Mouse (Mus musculus) CH12.LX (cell line): ENCODE data around the gene Dda1. TPM values are rescaled to one million over a fixed set of nuclear protein-coding genes. Genes with fewer than 3 reads are reported as not detected.

Experiments
- DNase-seq: peaks from one replicate; pipeline ENCODE4 v3.0.0-alpha.2; 2013; ENCODE audit errors: extremely low read depth
- H3K27ac ChIP-seq: 2 replicates; pipeline ENCODE4 v1.5.1; 2012; ENCODE audit warnings: low read depth, mild to moderate bottlenecking, control low read depth, moderate library complexity; ENCODE audit not compliant: insufficient read depth
- H3K27me3 ChIP-seq: replicated peaks from 2 replicates; pipeline ENCODE3; 2012; ENCODE audit warnings: inconsistent platforms
- H3K36me3 ChIP-seq, 2 experiments: replicated peaks in 1 of 2; 2 replicates each; pipeline versions ENCODE3 to v1.6.1; 2012; ENCODE audit warnings: inconsistent platforms in 1 of 2, low read length in 1 of 2, mild to moderate bottlenecking in 1 of 2, mixed read lengths in 1 of 2, moderate library complexity in 1 of 2; ENCODE audit not compliant: control insufficient read depth in 1 of 2, insufficient read depth in 1 of 2
- H3K4me1 ChIP-seq, 2 experiments: 2 replicates each; pipeline ENCODE4 v1.6.1; 2012; ENCODE audit warnings: inconsistent platforms in 1 of 2, moderate library complexity in 1 of 2; ENCODE audit not compliant: insufficient read depth in 2 of 2, control insufficient read depth in 1 of 2
- H3K4me2 ChIP-seq: 2 replicates; pipeline ENCODE4 v1.6.1; 2012; ENCODE audit warnings: low read depth, mild to moderate bottlenecking, control low read depth; ENCODE audit not compliant: poor library complexity, insufficient read depth, severe bottlenecking
- H3K4me3 ChIP-seq, 3 experiments: fragments of 150-350 bp in 1 of 3; sonication (generic) in 1 of 3; replicated peaks in 1 of 3; 2 replicates each; pipeline versions ENCODE3 to v1.5.1; 2011 to 2012; ENCODE audit warnings: low read depth in 2 of 3, low read length in 2 of 3, mild to moderate bottlenecking in 2 of 3, moderate library complexity in 2 of 3, control low read depth in 1 of 3, improper control_type of control experiment in 1 of 3, inconsistent platforms in 1 of 3, mixed read lengths in 1 of 3; ENCODE audit not compliant: poor library complexity in 1 of 3
- H3K79me2 ChIP-seq: replicated peaks from 2 replicates; pipeline ENCODE4 v1.6.1; 2012; ENCODE audit warnings: mild to moderate bottlenecking, moderate library complexity; ENCODE audit not compliant: control insufficient read depth, poor library complexity, insufficient read depth, severe bottlenecking; ENCODE audit errors: extremely low read depth
- H3K9ac ChIP-seq: 2 replicates; pipeline ENCODE4 v1.6.1; 2012; ENCODE audit warnings: low read depth, mild to moderate bottlenecking, control low read depth, moderate library complexity; ENCODE audit not compliant: insufficient read depth
- H3K9me3 ChIP-seq: replicated peaks from 2 replicates; pipeline ENCODE3; 2012; ENCODE audit warnings: low read length, inconsistent platforms, mixed read lengths
- BHLHE40 ChIP-seq: IDR thresholded peaks from 2 replicates; pipeline ENCODE4 v1.6.1; 2011; ENCODE audit warnings: mild to moderate bottlenecking, low read depth, low read length, improper control_type of control experiment
- CHD1 ChIP-seq: IDR thresholded peaks from 2 replicates; pipeline ENCODE4 v1.6.1; 2012; ENCODE audit warnings: low read depth, low read length, improper control_type of control experiment, inconsistent platforms
- CHD2 ChIP-seq: IDR thresholded peaks from 2 replicates; pipeline ENCODE4 v1.6.1; 2011; ENCODE audit warnings: low read length, improper control_type of control experiment
- CTCF ChIP-seq, 2 experiments: IDR thresholded peaks in 1 of 2; conservative IDR thresholded peaks in 1 of 2; 2 replicates each; pipeline ENCODE4 v1.5.1; 2011 to 2012; ENCODE audit warnings: low read depth in 2 of 2, low read length in 2 of 2, improper control_type of control experiment in 1 of 2, inconsistent platforms in 1 of 2, mild to moderate bottlenecking in 1 of 2, moderate library complexity in 1 of 2
- E2F4 ChIP-seq: IDR thresholded peaks from 2 replicates; pipeline ENCODE4 v1.6.1; 2011; ENCODE audit warnings: low read depth, low read length, improper control_type of control experiment; ENCODE audit not compliant: insufficient replicate concordance
- EP300 ChIP-seq: IDR thresholded peaks from 2 replicates; pipeline ENCODE4 v1.6.1; 2011; ENCODE audit warnings: low read length, improper control_type of control experiment
- ETS1 ChIP-seq: conservative IDR thresholded peaks from 2 replicates; pipeline ENCODE4 v1.6.1; 2012; ENCODE audit warnings: low read depth, mild to moderate bottlenecking, inconsistent platforms, low read length, improper control_type of control experiment, moderate library complexity
- HCFC1 ChIP-seq: IDR thresholded peaks from 2 replicates; pipeline ENCODE4 v1.6.1; 2012; ENCODE audit warnings: low read depth, mild to moderate bottlenecking, inconsistent platforms, low read length, improper control_type of control experiment
- JUND ChIP-seq: conservative IDR thresholded peaks from 2 replicates; pipeline ENCODE4 v1.6.1; 2011; ENCODE audit warnings: low read depth, low read length, improper control_type of control experiment
- MAFK ChIP-seq: IDR thresholded peaks from 2 replicates; pipeline ENCODE4 v1.6.1; 2011; ENCODE audit warnings: low read length, improper control_type of control experiment; ENCODE audit not compliant: insufficient replicate concordance
- MAX ChIP-seq: IDR thresholded peaks from 2 replicates; pipeline ENCODE4 v1.6.1; 2011; ENCODE audit warnings: low read length, improper control_type of control experiment
- MAZ ChIP-seq: IDR thresholded peaks from 2 replicates; pipeline ENCODE4 v1.6.1; 2012; ENCODE audit warnings: low read depth, mild to moderate bottlenecking, inconsistent platforms, low read length, improper control_type of control experiment, moderate library complexity
- MEF2A ChIP-seq: IDR thresholded peaks from 2 replicates; pipeline ENCODE4 v1.6.1; 2014; ENCODE audit warnings: low read depth, mild to moderate bottlenecking, inconsistent platforms, low read length, improper control_type of control experiment, borderline replicate concordance
- NELFE ChIP-seq: IDR thresholded peaks from 2 replicates; pipeline ENCODE4 v1.6.1; 2011; ENCODE audit warnings: low read depth, low read length, improper control_type of control experiment
- POLR2AphosphoS2 ChIP-seq: IDR thresholded peaks from 2 replicates; pipeline ENCODE4 v1.6.1; 2011; ENCODE audit warnings: low read depth, low read length, improper control_type of control experiment
- SIN3A ChIP-seq: IDR thresholded peaks from 2 replicates; pipeline ENCODE4 v1.6.1; 2012; ENCODE audit warnings: low read length, improper control_type of control experiment, inconsistent platforms
- SMC3 ChIP-seq: IDR thresholded peaks from 2 replicates; pipeline ENCODE4 v1.6.1; 2011; ENCODE audit warnings: low read depth, low read length, improper control_type of control experiment
- TBP ChIP-seq: conservative IDR thresholded peaks from 2 replicates; pipeline ENCODE4 v1.6.1; 2011; ENCODE audit warnings: low read depth, low read length, improper control_type of control experiment
- USF2 ChIP-seq: conservative IDR thresholded peaks from 2 replicates; pipeline ENCODE4 v1.6.1; 2011; ENCODE audit warnings: low read depth, low read length, improper control_type of control experiment
- ZC3H11A ChIP-seq: IDR thresholded peaks from 2 replicates; pipeline ENCODE4 v1.6.1; 2012; ENCODE audit warnings: low read depth, mild to moderate bottlenecking, inconsistent platforms, low read length, improper control_type of control experiment
- ZMIZ1 ChIP-seq: IDR thresholded peaks from 2 replicates; pipeline ENCODE4 v1.6.1; 2012; ENCODE audit warnings: low read depth, mild to moderate bottlenecking, inconsistent platforms, low read length, improper control_type of control experiment
- ZNF384 ChIP-seq: IDR thresholded peaks from 2 replicates; pipeline ENCODE4 v1.6.1; 2012; ENCODE audit warnings: low read depth, low read length, improper control_type of control experiment, inconsistent platforms
- dilution Hi-C: fragments of 300-500 bp; cut with MboI; formaldehyde crosslinking; loops from 2 replicates; pipeline ENCODE4 v1.14.3; 2020; ENCODE audit warnings: low sequenced_read_pairs; ENCODE audit not compliant: extremely low pct_unique_long_range_greater_than_20kb, extremely low pct_ligation_motif_present
- in situ Hi-C: fragments of 300-500 bp; cut with MboI; formaldehyde crosslinking; loops from 3 replicates; pipeline ENCODE4 v1.14.3; 2019; ENCODE audit warnings: low sequenced_read_pairs, low pct_ligation_motif_present, low pct_unique_long_range_greater_than_20kb, mixed read lengths
- polyA plus RNA-seq: library from polyadenylated mRNA; unstranded; fragments of >175 nt; gene quantifications from 2 replicates; pipeline ENCODE4 v1.2.1, GENCODE M21; 2012; ENCODE audit warnings: low read depth; ENCODE audit not compliant: insufficient read length
- total RNA-seq, 2 experiments: library from RNA; depleted of rRNA; stranded (reverse); fragments of 300-350 nt in 1 of 2; fragments of >200 nt in 1 of 2; gene quantifications; 2 replicates each; pipeline ENCODE4 v1.2.3; 2012 to 2014

Gene Dda1
- total and polyA plus RNA-seq, 3 experiments = 57.4 to 78.1 (median 59.3) TPM

DNA sequence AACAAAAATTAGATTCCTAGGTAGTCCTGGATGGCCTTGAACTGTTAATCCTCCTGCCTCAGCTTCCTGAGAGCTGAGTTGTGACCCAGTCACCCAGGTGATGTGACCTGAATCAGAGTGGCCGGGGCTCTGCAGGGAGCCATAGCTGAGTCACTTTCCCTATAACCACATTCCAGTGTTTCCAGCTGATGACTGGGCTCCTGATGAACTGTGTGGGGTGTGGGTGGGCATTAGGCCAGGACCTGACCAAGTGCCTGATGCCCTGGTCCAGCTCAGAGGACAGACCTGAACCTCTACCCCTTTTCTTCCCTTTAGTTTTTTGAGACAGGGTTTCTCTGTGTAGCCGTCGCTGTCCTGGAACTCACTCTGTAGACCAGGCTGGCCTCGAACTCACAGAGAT lies 36.3 kb downstream of the Dda1 start:
- no peak overlapping the region for H3K9ac ChIP-seq
- no peak overlapping the region for H3K4me3 ChIP-seq
- H3K27me3 ChIP-seq = peaks cover 53% of the 10 kb centered on the region
- in situ Hi-C loops = loop anchor here (10.0 kb wide), 1 partner anchor 61 kb away; no protein-coding TSS in a partner anchor
- no peak for DNase-seq
- no peaks in the 10 kb centered on the region for H3K36me3 ChIP-seq
- H3K79me2 ChIP-seq = no peaks in the 10 kb centered on the region
- H3K27ac ChIP-seq = no peak overlapping the region
- no peaks in the 10 kb centered on the region for H3K9me3 ChIP-seq
- no peak overlapping the region for H3K4me2 ChIP-seq
- TF ChIP-seq CHD1 (no peak), CHD2 (no peak), SIN3A (no peak), CTCF (conservative IDR thresholded peaks at IDR 0.05 in 1 of 2, IDR thresholded peaks at IDR 0.05 in 1 of 2; ENCODE audit: low read depth in 2 of 2, low read length in 2 of 2) (no peak), SMC3 (no peak), BHLHE40 (no peak), ETS1 (no peak), ZMIZ1 (no peak), E2F4 (no peak), EP300 (no peak), POLR2AphosphoS2 (no peak), MAX (no peak), MAFK (no peak), MEF2A (no peak), HCFC1 (no peak)
- dilution Hi-C loops = no loop called here
- peaks cover 2 to 8% of the 10 kb centered on the region in 2 experiments; a peak in 3 of 4 replicates for H3K4me1 ChIP-seq

DNA sequence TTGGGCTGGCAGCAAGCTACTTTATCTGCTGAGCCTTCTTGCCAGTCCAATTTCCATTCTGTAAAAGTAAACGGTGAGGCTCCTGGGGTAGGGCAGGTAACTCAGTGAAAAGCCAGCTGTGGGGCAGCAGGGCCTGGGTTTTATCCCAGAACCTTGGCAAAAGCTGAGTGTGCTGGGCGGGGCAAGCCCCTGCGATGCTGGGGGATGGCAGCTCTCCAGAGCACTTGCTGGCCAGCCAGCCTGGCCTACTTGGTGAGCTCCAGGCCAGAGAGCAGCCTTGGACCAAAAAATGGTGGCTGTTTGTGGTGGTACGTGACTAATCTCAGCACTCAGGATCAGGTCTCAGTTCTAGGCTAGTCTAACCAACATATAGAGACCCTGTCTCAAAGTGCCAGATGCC lies 37.0 kb downstream of the Dda1 start:
- H3K36me3 ChIP-seq = no peaks in the 10 kb centered on the region
- DNase-seq = no peak
- no peak overlapping the region for H3K4me2 ChIP-seq
- no peak overlapping the region for H3K27ac ChIP-seq
- H3K79me2 ChIP-seq = no peaks in the 10 kb centered on the region
- no peaks in the 10 kb centered on the region for H3K9me3 ChIP-seq
- dilution Hi-C loops = no loop called here
- in situ Hi-C loops = loop anchor here (10.0 kb wide), 1 partner anchor 61 kb away; no protein-coding TSS in a partner anchor
- no peak overlapping the region for H3K4me3 ChIP-seq
- H3K9ac ChIP-seq = no peak overlapping the region
- peaks cover 2 to 8% of the 10 kb centered on the region in 2 experiments; a peak in 3 of 4 replicates for H3K4me1 ChIP-seq
- TF ChIP-seq NELFE (no peak), USF2 (no peak), ZC3H11A (no peak), SMC3 (no peak), MAZ (no peak), E2F4 (no peak), TBP (no peak), ZNF384 (no peak), CHD2 (no peak), JUND (no peak)
- H3K27me3 ChIP-seq = peaks cover 58% of the 10 kb centered on the region
